Mouse (Mus musculus) liver, adult 10 weeks (tissue): Measurements from ENCODE around the gene Slc45a2. TPM values are rescaled to one million over a fixed set of nuclear protein-coding genes. Genes with fewer than 3 reads are reported as not detected.

ENCODE experiments used
- polyA plus RNA-seq: library from polyadenylated mRNA; stranded (reverse); fragments of 350-450 nt; fragmentation: Illumina TruSeq; extraction: RNeasy Lipid Tissue Mini Kit (QIAGEN cat#74804); gene quantifications from one replicate; pipeline ENCODE4 v1.2.3, GENCODE M21; 2014; ENCODE audit warnings: low read depth, low replicate concordance

Gene Slc45a2
- not detected for polyA plus RNA-seq

GRCm38 (mm10) chr15:11000421-11000820 is at the start of gene Slc45a2:
Gene Slc45a2, plus strand, starts transcription at chr15:11000721.

GRCm38 (mm10) chr15:10951951-10952759 is 48.4 kb upstream of the Slc45a2 start, which contains the start of gene C1qtnf3:
Gene C1qtnf3, plus strand, starts transcription at chr15:10952332.

GRCm38 (mm10) chr15:10981377-10982063 is 19.0 kb upstream of the Slc45a2 start, which contains the start of gene Amacr:
Gene Amacr, plus strand, starts transcription at chr15:10981756.

GRCm38 (mm10) chr15:11037711-11038110 is 37.2 kb downstream of the Slc45a2 start, which contains the start of gene Rxfp3:
Gene Rxfp3, minus strand, starts transcription at chr15:11037991.

GRCm38 (mm10) chr15:11064558-11065411 is 64.3 kb downstream of the Slc45a2 start, which contains the start of gene Adamts12:
Gene Adamts12, plus strand, starts transcription at chr15:11064790.

Other genes with a start within 250 kb of the Slc45a2 start
- gene C1qtnf3, start 48.4 kb upstream of the Slc45a2 start, polyA plus RNA-seq: not detected
- 61.5 TPM for gene Amacr, start 19.0 kb upstream of the Slc45a2 start, polyA plus RNA-seq
- gene Rxfp3, start 37.3 kb downstream of the Slc45a2 start, polyA plus RNA-seq: not detected
- gene Adamts12, start 64.1 kb downstream of the Slc45a2 start, polyA plus RNA-seq: 0.29 TPM